Mouse (Mus musculus): ENCODE results near the gene Opn4.

DNA sequence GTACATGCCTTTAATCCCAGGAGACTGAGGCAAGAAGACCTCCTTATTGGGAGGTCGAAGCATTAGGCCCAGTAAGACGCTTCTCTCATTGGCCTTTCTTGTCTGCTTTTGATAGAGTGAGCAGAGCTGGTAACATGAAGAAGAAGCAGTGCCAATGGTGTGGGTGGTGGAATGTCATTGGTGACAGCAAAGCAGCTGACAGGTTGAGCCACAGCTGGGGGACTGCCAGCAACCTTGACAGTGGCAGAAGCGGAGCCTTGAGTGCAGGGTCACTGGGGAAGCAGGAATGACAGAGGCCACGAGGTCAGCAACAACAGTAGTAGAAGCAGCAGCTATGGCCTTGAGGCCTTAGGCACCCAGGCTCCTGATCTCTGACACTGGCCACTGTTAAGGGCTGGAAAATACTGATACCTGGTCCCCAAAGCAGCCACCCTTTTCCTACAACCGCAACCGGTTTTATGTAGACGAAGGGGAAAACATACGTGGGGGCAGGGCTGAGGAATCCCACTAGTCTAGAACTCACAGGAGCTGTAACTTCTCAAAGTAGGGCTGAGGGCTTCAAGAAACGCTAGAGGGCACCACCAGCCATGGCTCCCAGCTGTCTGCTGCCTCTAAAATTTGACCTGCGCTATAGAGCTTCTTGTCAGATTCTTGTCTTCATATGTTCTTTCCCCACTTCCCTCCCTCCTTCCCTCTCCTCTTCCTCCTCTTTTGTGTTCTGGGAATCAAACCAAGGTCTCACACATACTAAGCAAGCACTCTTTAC is 20.9 kb upstream of the Opn4 start:
- peak; percentile 86 for TF ChIP-seq CTCF (IDR thresholded peaks at IDR 0.05; ENCODE audit: low read depth)
- 0 out of 2 replicates have a peak, but pooled peaks have one; percentile 13 for TF ChIP-seq EP300 (IDR thresholded peaks at IDR 0.05; ENCODE audit: low read depth)
